Mouse (Mus musculus): ENCODE results near the gene Ano9. TPM values are rescaled to one million over a fixed set of nuclear protein-coding genes. Genes with fewer than 3 reads are reported as not detected.

Ano9 gene
- not detected for total RNA-seq (2021)
- long read RNA-seq, experiment 1: 0 reads
- long read RNA-seq, experiment 2: 0 reads

DNA sequence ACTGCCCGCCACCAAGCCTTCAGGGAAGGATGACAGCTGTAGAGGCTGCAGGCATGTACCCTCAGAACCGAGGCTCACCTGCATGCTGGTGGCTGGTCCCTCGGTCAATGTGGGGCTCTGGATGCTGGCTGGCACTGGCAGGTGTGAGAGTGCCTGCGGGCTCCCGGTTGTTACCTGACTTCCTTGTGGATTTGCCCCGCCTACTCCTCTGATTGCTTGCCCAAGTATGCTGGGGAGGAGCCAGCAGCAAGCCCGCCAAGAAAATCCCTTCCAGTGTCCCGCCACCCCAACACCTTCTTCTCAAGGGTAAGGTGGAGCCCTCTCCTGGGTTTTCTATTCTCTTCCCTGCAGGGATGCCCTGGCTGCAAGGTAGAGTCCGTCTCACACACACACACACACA, at the start of gene Ano9:
Ano9 (minus strand) TSS at position 171 of the 400 bp plus-strand sequence.
- no peak for DNase-seq

DNA sequence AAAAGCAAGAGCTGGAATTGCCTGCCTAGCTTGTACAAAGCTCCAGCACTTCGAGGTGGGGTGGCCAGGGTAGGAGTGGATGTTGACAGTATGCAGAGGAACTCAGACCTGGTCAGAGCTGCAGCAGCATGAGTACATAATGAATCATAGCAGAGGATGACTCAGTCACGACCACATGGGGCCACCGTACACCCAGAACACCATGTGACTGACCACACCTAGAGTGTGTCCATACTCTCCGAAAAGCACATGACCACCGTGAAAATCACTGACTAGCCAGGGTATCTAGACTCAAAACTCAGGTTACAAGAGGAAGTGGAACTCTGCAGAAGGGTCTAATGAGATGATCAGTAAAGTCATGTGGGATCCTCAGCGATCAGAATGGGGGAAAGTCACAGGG, 47.2 kb upstream of the Ano9 start:
- no peak for DNase-seq

- no peak for DNase-seq
These were observed 46.8 kb upstream of the Ano9 start for GRCm38 (mm10) chr7:141164397-141164796.

DNA sequence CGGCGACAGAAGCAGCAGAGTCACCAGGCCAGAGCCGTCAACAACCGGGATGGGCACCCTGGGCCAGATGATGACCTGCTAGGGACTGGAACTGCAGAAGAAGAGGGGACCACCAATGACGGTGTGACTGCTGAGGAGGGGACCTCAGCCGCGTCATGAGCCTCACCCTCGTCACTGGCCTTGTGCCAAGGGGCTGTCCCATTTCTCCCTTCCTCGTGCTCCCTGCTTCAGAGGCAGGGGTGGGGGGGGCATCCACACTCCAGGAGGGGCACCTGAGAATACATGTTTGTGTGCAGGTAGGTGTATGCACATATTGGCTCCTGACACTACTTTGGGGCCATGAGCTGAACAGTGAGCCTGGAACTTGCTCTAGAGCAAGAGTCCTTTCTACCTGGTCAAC, 37.8 kb upstream of the Ano9 start:
- no peak for DNase-seq

DNA sequence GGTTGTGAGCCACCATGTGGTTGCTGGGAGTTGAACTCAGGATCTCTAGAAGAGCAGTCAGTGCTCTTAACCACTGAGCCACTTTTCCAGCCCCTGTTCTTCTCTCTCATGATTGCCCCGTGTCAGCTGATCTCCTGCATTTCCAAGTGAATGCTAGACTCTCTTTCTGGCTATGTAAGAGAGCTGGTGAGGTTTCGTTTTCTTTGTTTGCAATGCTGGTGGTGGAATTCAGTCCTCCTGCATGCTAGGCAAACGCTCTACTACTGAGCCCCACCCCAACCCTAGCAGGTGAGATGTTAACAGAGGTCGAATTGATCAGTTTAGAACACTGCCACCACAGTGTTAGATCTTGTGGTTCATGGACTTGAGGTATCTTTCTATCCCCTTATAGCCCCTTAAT, 31.0 kb upstream of the Ano9 start:
- DNase-seq: no peak

- no peak for DNase-seq
These were observed 29.4 kb upstream of the Ano9 start for GRCm38 (mm10) chr7:141147044-141147443.

GRCm38 (mm10) chr7:141146043-141146595, 28.5 kb upstream of the Ano9 start:
- no peak for DNase-seq

DNA sequence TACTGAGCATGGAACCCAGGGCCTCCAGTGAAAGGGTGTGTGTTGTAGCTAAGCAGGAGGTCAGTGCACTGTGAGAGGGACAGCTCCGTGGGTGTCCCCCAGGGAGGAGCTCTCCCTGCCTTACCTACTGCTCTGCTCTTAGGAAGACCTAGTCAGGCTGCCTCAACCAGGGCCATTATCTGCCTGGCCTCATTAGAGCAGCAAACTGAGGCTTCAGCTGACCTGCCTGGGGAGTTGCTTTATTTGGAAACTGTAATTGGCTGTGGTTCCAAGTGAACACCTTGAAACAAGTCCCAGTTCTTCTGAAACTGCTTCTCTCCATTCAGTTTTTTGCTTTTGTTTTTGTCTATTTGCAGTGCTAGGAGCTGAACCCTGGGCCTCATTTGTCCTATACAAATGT, 27.8 kb upstream of the Ano9 start:
- no peak for DNase-seq

GRCm38 (mm10) chr7:141144650-141145049, 27.0 kb upstream of the Ano9 start:
- no peak for DNase-seq

GRCm38 (mm10) chr7:141143861-141144260, 26.3 kb upstream of the Ano9 start:
- DNase-seq: no peak

DNA sequence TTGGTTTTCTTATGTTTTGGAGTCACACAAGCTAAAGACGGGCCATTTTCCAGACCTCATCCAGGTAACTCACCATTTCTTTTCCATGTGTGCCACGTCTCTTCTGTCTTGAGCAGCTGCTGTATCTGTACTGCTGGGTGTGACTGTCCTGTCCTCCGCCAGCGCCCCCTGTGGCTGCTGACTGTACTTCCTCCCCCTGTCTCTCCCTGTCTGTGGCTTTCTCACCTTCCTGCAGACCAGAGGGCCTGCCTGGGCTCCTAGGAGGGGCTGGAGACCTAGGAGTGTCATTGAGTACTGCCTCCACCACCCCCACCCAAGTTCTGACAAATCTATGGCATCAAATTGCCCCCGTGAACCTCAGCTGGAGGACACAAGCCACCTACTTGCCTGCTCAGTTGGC, 25.5 kb upstream of the Ano9 start:
- DNase-seq: peak; percentile 23

DNA sequence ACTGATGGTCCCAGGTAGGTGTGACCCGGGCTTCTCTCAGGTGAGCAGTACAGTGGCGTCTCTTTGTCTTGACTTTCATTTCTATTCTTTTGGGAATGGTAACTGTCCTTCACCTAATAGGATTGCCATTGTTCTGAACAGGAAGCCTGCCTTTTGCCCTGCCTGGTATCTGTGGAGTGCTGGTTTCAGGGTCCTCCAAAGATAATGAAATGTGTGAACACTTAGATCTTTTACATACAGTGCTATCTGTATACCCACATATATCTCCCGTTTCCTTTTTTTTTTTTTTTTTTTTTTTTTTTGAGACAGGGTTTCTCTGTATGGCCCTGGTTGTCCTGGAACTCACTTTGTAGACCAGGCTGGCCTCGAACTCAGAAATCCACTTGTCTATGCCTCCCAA, 23.7 kb upstream of the Ano9 start:
- no peak for DNase-seq

DNA sequence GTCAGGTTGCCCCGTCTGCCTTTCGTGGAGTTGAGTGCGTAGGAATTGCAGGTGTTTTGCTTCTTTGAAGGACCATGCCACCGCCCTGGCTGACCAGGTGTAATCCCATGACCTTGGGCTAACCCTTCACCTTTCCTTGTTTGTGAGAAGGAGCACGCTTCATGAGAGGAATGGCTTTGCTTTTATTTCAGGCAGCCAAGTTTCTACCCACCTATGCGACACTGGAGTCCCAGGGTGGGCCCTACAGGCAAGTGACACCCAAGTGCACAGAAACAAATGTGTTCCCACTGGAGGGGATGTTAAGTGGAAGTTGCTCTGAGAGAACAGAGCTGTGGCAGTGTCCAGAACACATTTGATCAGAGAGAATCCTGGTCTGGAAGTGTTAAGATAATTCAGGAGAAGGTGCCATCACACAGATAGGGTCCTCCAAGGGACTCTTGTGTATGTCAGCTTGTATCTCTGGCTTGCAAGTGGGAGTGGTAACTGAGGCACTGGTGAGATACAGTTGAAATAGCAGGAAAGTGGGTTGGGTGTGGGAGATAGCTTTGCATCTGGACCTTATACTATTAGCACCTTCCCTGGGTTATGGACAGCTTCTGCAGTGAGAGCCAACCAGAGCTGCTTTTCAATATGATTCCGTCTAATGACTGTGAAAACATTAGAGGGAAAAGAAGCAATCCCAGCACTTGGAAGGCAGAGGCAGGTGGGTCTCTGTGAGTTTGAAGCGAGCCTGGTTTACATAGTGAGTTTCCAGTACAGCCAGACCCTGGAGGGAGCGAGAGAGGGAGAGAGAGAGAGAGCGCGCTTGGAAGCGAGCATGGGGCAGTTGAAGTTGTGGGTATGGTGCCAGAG, 14.5 kb upstream of the Ano9 start:
- DNase-seq: no peak

DNA sequence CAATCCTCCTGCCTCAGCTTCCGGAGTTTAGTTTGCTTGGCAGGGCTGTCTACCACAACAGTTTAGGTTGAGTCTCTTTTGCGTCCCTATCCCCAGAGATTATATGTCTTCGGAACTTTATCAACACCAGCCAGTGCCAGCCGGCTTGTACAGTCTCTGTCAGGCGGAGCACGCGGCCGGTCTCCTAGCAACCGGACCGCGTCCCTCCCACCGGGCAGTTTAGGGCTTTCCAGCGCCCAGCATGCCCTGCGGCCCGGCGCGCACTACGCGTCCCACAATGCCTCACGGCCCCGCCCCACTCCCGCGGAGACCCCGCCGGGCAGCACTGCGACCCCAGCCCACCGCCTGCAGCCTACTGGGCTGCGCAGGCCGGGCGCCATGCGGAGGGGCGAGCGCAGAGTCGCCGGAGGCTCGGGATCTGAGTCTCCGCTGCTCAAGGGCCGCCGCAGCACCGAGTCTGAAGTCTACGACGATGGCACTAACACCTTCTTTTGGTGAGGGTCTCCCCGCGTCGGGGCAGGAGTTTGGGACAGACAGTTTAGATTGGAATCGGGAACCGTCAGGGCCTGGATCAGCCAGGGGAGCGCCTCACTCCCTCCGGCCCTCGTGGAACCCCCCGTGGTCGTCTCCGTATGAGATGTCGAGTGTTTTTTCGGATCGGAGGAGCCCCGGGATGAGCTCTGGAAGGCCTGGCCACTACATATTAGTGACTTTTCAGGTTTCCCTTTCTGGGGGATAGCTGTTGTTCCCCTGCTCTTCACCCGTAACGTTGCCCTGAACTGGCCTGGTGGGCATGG, 13.6 kb upstream of the Ano9 start:
- peak; percentile 83 for DNase-seq

GRCm38 (mm10) chr7:141123517-141123856, 5.9 kb upstream of the Ano9 start:
- DNase-seq: no peak

- DNase-seq: peak; percentile 94
These were observed 5.3 kb upstream of the Ano9 start for GRCm38 (mm10) chr7:141122689-141123516.

DNA sequence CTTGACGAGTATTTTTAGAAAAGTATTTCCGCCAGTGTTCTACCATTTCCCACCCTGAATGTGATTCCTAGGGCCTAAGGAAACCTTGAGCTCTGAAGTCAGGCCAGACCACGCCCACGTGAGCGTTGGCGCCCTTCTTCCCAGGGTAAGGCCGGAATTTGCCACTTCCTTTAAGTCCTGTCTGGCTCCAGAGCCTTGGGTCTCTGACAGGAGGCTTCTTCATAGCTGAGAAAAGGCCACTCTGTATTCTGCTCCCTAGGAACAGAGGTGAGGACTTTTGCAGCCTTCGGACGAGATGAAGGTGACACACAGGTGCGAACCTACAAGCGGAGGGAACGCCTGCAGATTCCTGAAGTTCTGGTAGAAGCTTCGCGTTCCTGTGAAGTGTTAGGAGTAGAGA, 4.6 kb upstream of the Ano9 start, which contains the start of gene Ptdss2:
Ptdss2 (plus strand) TSS at position 138 of the 400 bp plus-strand sequence.
- peak; percentile 29 for DNase-seq

DNA sequence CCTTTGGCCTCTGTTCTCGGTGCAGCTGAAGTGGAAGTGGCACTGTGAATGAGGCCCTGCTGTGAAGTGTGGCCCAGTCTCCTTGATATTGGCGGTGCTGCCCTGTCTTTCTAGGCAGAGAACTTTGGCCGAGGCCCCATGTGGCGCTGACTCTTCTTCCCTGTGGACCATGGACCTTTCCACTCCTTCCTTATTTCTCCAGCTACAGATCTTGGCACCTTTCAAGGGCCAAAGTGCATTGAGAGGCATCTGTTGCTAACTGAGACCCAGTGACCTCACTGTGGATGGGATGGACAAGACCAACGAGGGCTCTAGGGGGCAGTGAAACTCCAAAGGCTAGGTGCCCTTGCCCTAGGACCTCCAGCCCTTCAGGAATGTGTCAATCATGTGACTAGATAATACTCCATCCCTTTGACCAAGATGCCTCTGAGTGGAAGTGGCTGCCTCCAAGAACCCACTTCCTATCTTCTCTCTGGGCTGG, 3.5 kb upstream of the Ano9 start:
- DNase-seq: no peak

- no peak for DNase-seq
These were observed 3.0 kb upstream of the Ano9 start for GRCm38 (mm10) chr7:141120605-141121004.

DNA sequence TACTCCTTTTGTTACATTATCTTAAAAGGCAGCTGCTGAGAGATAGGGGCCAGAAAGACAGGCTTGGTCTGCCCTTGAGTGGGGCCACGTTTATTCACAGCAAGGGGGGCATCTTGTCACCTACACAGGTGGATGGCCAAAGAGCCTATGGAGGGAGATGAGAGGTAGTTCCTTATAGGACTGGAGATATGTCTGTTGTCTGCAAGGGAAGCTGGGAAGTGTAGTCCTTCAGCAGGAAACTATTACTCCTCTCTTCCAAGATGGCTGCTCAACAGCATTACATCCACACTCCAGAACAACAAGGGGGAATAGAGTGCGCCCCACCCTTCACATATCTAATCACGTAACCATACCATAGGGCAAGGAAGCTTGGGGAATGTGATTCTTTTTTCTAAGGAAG, 1.9 kb upstream of the Ano9 start:
- DNase-seq: no peak

DNA sequence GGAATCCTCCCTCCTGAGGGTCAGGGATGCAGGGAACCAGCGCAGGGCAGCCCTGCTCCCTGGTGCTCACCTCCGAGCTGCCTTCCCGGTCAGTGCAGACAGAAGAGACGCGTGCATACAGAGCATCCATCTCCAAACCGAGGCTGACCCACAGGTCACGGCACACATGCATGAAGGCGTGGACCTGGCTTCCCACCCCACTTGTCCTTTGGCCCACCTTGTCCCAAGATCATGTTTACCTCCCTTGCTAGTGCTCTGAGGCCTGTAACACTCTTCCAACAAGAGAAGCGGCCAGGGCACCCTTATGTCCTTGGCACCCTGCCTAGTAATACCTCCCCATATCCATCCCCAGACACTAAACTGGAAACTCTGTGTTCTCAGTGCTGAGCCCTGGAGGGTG, 1.7 kb downstream of the Ano9 start:
- DNase-seq: no peak

DNA sequence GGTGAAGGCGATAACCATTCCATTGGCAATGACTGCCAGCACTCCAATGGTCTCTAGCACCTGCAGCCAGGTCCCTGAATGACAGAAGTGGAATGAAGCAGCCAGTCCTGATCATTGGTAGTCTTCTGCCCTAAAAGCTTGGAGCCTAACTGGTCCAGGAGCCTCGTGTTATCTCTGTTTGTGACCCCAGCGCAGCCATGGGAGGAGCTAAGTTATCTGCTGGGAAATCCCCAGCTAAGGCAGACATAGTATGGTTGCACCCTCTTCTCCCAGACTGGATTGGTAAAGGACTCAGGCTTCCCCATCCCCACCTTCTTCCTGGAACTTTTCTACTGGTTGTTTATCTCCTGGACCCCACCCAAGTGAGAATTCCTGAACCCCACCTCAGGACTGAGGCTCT, 14.4 kb downstream of the Ano9 start:
- DNase-seq: no peak
